Mouse (Mus musculus) embryonic fibroblast, embryonic 13.5 days (primary cell): ENCODE measurements around the gene Cab39l. TPM values are rescaled to one million over a fixed set of nuclear protein-coding genes. Genes with fewer than 3 reads are reported as not detected.
"Not testable (repeated sequence)": the region's sequence is repeated elsewhere in the genome, so short reads cannot be mapped to it uniquely, and the experiment has no call there.

Source experiments
- H3K27ac ChIP-seq: 2 replicates; pipeline ENCODE4 v1.5.1; 2012; ENCODE audit warnings: low read length, control low read depth, inconsistent platforms; ENCODE audit not compliant: insufficient read depth
- H3K4me1 ChIP-seq: 2 replicates; pipeline ENCODE4 v1.6.1; 2011; ENCODE audit warnings: low read length; ENCODE audit not compliant: control insufficient read depth, insufficient read depth
- H3K4me3 ChIP-seq: 2 replicates; pipeline ENCODE4 v1.5.1; 2011; ENCODE audit warnings: mild to moderate bottlenecking, control low read depth, low read length; ENCODE audit not compliant: insufficient read depth
- CTCF ChIP-seq: IDR thresholded peaks from 2 replicates; pipeline ENCODE4 v1.5.1; 2011; ENCODE audit warnings: mild to moderate bottlenecking, control low read depth, low read length, moderate library complexity, borderline replicate concordance; ENCODE audit not compliant: insufficient read depth
- POLR2A ChIP-seq: IDR thresholded peaks from 2 replicates; pipeline ENCODE4 v1.6.1; 2011; ENCODE audit warnings: low read depth, mild to moderate bottlenecking, control low read depth, low read length, moderate library complexity
- polyA plus RNA-seq: library from polyadenylated mRNA; stranded (reverse); fragments of >200 nt; gene quantifications from 2 replicates; pipeline ENCODE4 v1.2.4, GENCODE M21; 2011; ENCODE audit warnings: low read depth; ENCODE audit not compliant: missing spikeins, insufficient read length

Gene Cab39l
- 32.3 and 35.2 TPM in 2 replicates for polyA plus RNA-seq

DNA sequence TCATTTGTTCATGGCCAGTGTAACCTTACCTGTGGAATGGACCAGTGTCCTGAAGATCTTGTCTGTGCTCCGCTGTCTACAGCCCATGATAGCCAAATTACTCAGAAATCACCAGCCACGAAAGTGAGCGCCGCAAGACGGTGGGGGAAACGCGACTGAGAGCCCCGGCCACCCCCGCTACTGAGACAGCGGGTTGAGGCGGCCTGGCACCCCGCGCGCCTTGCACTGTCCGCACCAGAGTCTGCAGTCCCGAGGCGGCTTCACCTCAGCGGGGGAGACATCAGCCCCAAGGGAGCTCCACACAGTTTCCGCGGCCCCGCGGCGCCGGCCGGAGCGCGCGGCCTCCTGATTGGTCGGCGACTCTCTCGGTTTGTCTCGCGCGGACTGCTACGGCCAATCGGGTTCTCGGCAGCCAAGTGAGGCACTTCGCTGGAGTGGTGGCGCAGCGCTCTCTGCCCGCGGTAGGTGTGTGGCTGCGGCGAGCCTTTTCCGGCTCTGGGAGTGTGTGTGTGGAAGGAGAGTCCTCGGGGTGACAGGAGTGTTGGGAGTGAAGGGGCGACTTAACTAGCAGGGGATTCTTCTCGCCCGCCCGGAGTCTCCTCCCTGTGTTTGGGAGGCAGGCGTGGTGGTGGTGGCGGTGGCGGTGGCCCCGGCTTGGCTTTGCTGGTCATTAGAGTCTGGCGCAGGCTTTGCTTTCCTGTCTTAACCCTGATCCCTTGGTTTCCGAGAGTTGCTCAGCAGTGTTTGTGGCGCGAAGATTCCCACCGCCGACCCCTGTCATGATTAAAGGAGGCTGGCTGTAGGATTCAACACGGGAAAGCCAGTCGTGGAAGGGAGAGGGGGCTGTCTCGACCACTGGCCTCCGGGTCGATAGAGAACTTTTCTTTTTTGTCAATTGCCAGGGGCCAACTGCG, at the start of gene Cab39l, which contains the start of gene Setdb2:
Cab39l (plus strand) TSS at position 415 of the 914 bp plus-strand sequence.
Setdb2 (minus strand) TSS at position 327 of the 914 bp plus-strand sequence.
- peak within 1 kb of the TSS; percentile 95 for H3K4me3 ChIP-seq
- peak within 1 kb of the TSS; percentile 45; the same call in 1 of the 2 replicates for H3K27ac ChIP-seq
- TF ChIP-seq POLR2A = peak; percentile 89
- no peak; the same call in 1 of the 2 replicates for TF ChIP-seq CTCF
- 0 out of 2 replicates have a peak, but pooled peaks cover 2% of the 10 kb centered on the region for H3K4me1 ChIP-seq

DNA sequence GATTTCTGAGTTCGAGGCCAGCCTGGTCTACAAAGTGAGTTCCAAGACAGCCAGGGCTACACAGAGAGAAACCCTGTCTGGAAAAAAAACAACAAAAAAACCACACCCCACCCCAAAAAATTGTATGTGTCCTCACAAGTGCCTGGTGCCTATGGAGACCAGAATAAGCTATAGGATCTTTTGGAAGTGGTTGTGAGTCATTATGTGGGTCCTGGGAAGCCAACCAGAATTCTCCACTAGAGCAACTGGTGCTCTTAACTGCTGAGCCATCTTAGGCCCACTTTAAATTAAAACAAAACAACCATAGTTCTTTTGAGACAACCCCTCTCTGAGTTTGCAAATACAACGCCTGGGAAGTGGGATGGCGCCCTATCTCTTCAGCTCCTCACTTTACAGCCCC, 45.5 kb upstream of the Cab39l start, which contains the start of gene Phf11c:
Phf11c (minus strand) TSS at position 101 of the 400 bp plus-strand sequence.
- TF ChIP-seq CTCF (no peak), POLR2A (no peak)
- Histone ChIP-seq H3K4me1 (no peaks in the 10 kb centered on the region), H3K4me3 (no peak within 1 kb of the TSS), H3K27ac (no peak within 1 kb of the TSS)

DNA sequence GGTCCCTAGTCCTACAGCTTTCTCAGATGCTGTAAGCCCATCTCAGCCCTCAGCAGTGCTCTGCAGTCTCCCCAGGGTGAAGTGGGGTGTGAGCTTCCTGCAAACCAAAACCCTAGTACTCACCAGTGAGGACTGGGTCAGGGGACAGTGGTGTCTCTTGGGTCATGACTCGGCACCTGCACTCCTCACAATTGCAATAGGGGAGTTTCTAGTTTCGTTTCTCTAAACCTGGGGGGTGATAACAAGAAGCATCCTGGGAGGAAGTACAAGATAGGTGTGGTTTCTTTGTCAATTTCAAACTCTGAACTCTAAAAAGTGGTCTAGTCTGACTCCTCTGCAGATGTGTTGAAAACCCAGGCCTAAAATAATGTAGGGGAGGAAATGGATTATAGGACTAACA, 43.8 kb upstream of the Cab39l start:
- no peak for TF ChIP-seq POLR2A
- no peak for TF ChIP-seq CTCF
- Histone ChIP-seq H3K4me1 (no peaks in the 10 kb centered on the region), H3K27ac (no peak overlapping the region), H3K4me3 (no peak overlapping the region)

DNA sequence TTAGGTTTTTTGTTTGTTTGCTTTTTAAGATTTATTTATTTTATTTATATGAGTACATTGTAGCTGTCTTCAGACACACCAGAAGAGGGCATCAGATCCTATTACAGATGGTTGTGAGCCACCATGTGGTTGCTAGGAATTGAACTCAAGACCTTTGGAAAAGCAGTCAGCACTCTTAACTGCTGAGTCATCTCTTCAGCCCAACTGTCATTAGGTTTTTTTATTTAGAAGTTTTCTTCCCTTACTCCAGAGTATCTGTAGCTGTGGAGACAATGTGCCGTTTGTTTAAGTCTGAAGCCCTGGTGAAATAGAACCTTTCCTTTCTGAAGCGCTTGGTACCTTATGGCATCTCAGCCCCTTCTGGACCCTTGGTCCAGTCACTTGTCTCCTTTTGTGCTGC, 25.8 kb upstream of the Cab39l start:
- H3K4me3 ChIP-seq, H3K27ac ChIP-seq, H3K4me1 ChIP-seq: not testable (repeated sequence)

DNA sequence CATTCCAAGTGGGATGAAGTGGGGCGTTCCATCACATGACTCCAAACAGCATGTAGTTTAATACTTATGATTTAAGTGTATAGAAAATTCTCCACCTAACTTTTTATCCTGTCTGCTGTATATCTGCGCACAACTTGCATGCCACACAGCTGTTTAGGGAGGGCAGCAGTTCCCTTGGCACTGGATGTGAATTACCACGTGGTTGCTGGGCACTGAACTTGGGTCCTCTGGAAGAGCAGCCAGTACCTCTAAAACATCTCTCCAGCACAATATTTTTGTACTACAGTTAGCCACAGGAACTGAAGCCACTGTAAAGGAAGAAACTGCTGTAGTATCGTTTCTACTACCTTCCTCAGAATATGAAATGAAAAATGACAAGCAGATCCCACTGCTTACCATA, 22.6 kb upstream of the Cab39l start:
- TF ChIP-seq CTCF = no peak
- no peak for TF ChIP-seq POLR2A
- Histone ChIP-seq H3K27ac (no peak overlapping the region), H3K4me1 (no peaks in the 10 kb centered on the region), H3K4me3 (no peak overlapping the region)

DNA sequence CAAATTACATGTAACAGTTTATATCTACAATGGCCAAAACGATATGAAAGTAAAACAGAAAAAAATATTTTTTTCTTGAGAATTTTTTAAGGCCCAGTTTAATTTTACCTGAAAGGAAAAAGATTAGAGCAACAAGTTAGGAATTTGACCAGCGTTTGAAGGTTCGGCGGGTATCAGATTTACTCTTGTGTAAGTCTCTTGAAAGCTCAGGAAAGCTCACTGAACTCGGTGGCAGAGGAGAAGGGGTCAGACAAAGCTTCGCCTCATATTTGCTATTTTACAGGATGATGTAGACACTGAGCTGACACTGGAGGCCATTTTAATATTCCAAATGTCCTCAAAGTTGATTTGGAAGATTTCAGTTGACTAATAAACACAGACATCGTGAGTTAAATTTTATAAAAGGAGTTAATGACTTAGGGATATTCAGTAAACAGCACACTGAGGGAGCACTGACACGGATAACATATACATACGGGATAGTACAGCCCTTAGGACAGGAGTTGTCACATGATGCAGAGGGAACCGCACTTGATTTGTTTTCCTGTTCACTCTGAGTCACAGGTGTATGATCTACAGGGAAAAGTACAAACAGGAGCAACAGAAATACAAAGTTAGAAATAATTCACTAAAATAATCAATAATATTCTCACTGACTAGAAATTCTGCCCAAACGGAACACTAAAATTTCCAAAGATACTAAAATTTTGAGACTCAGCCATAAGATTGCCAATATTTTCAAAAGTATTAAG, 17.7 kb upstream of the Cab39l start:
- no peaks in the 10 kb centered on the region for H3K4me1 ChIP-seq
- TF ChIP-seq CTCF (no peak), POLR2A (no peak)
- H3K4me3 ChIP-seq = no peak overlapping the region
- no peak overlapping the region for H3K27ac ChIP-seq

DNA sequence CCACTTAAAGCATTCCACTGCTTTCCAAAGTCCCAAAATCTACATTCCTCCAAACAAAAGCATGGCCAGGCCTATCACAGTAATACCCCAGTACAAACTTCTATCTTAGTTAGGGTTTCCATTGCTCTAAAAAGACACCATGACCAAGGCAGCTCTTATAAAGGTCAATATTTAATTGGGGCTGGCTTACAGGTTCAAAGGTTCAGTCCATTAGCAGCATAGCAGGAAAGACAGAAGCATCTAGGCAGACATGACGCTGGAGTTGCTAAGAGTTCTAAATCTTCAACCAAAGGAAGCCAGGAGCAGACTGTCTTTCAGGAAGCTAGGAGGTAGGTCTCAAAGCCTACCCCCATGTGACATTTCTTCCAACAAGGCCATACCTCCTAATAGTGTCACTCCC, 10.2 kb upstream of the Cab39l start:
- no peaks in the 10 kb centered on the region for H3K4me1 ChIP-seq
- no peak for TF ChIP-seq POLR2A
- TF ChIP-seq CTCF = no peak
- H3K4me3 ChIP-seq = no peak overlapping the region
- no peak overlapping the region for H3K27ac ChIP-seq

DNA sequence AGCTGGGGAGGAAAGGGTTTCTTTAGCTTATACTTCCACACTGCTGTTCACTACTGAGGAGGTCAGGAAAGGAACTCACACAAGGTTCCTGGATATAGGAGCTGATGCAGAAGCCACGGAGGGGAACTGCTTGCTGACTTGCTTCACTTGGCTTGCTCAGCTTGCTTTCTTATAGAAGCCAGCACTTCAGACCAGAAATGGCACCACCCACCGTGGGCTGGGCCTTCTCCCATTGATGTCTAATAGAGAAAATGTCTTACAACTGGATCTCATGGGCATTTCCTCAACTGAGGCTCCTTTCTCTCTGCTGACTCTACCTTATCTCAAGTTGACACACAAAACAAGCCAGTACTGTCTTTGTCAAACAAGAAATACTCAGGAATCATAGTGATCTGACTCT, 6.9 kb upstream of the Cab39l start:
- no peaks in the 10 kb centered on the region for H3K4me1 ChIP-seq
- no peak overlapping the region for H3K4me3 ChIP-seq
- no peak overlapping the region for H3K27ac ChIP-seq
- TF ChIP-seq POLR2A (no peak), CTCF (no peak)

DNA sequence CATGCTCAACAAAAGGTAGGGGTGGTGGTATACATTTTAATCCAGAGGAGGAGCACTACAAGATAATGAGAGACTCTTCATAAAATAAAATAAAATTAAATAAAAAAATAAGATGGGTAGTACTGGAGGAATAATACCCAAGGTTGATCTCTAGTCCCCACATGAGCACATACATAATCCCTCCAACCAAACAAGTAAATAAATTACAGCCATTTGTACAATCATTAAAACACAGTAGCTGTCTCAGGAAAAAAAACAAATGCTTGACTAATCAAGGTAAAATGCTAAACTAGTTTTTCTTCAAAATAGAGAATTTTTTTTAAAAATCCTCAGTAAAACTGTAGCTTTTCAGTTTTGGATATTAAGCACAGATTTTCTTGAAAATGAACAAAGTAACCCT, 5.6 kb upstream of the Cab39l start:
- Histone ChIP-seq H3K4me3 (no peak overlapping the region), H3K4me1 (0 out of 2 replicates have a peak, but pooled peaks cover 2% of the 10 kb centered on the region), H3K27ac (no peak overlapping the region)
- no peak for TF ChIP-seq CTCF
- TF ChIP-seq POLR2A = no peak
